Mouse (Mus musculus) hindbrain, embryonic 14.5 days (tissue): ENCODE measurements around the gene Tma7. TPM values are rescaled to one million over a fixed set of nuclear protein-coding genes. Genes with fewer than 3 reads are reported as not detected.

Experiments used
- ATAC-seq: fragments of 200-750 bp; cut with Nextera tagmentation; 2 replicates; pipeline ENCODE4 v1.8.0; 2017; ENCODE audit warnings: moderate number of reproducible peaks, mild to moderate bottlenecking, moderate TSS enrichment, moderate library complexity; ENCODE audit not compliant: low FRiP score
- DNase-seq: peaks from one replicate; pipeline ENCODE4 v3.0.0-alpha.2; 2015; ENCODE audit warnings: low spot score
- H3K27ac ChIP-seq: fragments of 300-500 bp; sonication (generic); 2 replicates; pipeline ENCODE4 v1.5.1; 2014; ENCODE audit warnings: mild to moderate bottlenecking, moderate library complexity
- H3K27me3 ChIP-seq: fragments of 300-500 bp; sonication (generic); 2 replicates; pipeline ENCODE4 v1.6.1; 2014; ENCODE audit warnings: mild to moderate bottlenecking, low read length, mixed read lengths; ENCODE audit not compliant: control insufficient read depth, insufficient read depth
- H3K36me3 ChIP-seq: fragments of 300-500 bp; sonication (generic); replicated peaks from 2 replicates; pipeline ENCODE4 v1.6.1; 2014; ENCODE audit not compliant: control insufficient read depth, insufficient read depth
- H3K4me1 ChIP-seq: fragments of 300-500 bp; sonication (generic); replicated peaks from 2 replicates; pipeline ENCODE4 v1.6.1; 2014; ENCODE audit warnings: antibody characterized with exemption, low read length, mixed read lengths; ENCODE audit not compliant: control insufficient read depth, insufficient read depth
- H3K4me2 ChIP-seq: fragments of 300-500 bp; sonication (generic); replicated peaks from 2 replicates; pipeline ENCODE4 v1.6.1; 2014; ENCODE audit warnings: mild to moderate bottlenecking, moderate library complexity
- H3K4me3 ChIP-seq: fragments of 300-500 bp; sonication (generic); replicated peaks from 2 replicates; pipeline ENCODE4 v1.5.1; 2014; ENCODE audit warnings: mild to moderate bottlenecking, low read length
- H3K9ac ChIP-seq: fragments of 300-500 bp; sonication (generic); 2 replicates; pipeline ENCODE4 v1.6.1; 2014
- H3K9me3 ChIP-seq: fragments of 300-500 bp; sonication (generic); 2 replicates; pipeline ENCODE4 v1.6.1; 2016; ENCODE audit warnings: low read length; ENCODE audit not compliant: control insufficient read depth
- WGBS: fragments of 180-500 bp; shearing (Covaris S2); extraction: QIAGEN DNeasy Blood & Tissue Kit; methylation state at CpG from one replicate; pipeline ENCODE4 v1.1.7; 2014; 5-methylcytosine and 5-hydroxymethylcytosine counted together
- polyA plus RNA-seq: library from polyadenylated mRNA; unstranded; fragments of >200 nt; fragmentation: Nextera tagmentation; extraction: Ambion mirVana; gene quantifications from 2 replicates; pipeline ENCODE4 v1.2.1, GENCODE M21; 2014

The Tma7 gene
- polyA plus RNA-seq, 1 experiment from 2014 or later = 800 TPM

DNA sequence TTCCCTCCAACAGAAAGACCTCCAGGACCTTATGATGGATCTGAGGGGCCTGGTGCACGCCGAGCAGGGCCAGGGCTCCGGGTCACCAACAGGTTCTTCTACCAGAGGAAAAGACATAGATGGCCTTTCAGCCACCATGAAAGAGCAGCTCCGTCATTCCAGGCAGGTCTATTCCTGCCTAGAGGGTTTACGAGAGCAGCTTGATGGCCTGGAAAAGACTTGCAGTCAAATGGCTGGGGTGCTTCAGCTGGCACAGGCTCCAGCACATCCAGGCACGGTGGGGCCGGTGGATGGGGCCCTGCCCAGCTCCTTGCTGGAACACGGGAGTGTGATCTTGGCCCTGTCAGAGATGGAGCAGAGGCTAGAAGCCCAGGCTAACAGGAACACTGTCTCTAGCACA is 9.4 kb upstream of the Tma7 start:
- 98% methylated on average over 8 of the region's 8 CpGs for WGBS
- Histone ChIP-seq H3K27ac (no peak overlapping the region), H3K9ac (no peak overlapping the region), H3K4me1 (peaks cover 12% of the 10 kb centered on the region), H3K4me3 (no peak overlapping the region), H3K4me2 (no peak overlapping the region), H3K27me3 (no peaks in the 10 kb centered on the region), H3K36me3 (peaks cover 31% of the 10 kb centered on the region), H3K9me3 (no peaks in the 10 kb centered on the region)
- ATAC-seq = no peak
- no peak for DNase-seq

DNA sequence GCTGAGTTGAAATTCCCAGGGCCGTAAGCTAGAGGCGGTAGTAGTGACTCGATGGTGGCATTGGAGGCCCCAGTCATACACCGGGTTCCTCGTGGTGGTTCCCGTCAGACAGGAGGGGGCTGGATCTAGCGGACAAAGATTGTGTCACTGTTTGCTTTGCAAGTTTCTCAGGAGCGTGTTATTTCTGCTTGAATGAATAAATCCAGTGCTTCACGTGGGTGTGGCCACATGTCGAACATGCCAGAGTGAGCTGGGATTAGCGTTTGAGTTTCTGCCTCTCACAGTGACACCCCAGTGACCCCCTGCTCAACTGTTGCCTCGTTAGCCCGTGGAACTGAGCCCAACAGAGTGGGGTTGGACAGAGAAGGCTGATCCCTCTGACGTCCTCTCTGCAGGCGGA is 8.1 kb upstream of the Tma7 start:
- H3K27ac ChIP-seq = no peak overlapping the region
- H3K4me2 ChIP-seq = no peak overlapping the region
- H3K27me3 ChIP-seq = no peaks in the 10 kb centered on the region
- 51% methylated on average over 15 of the region's 15 CpGs for WGBS
- peaks cover 31% of the 10 kb centered on the region for H3K36me3 ChIP-seq
- no peak for DNase-seq
- H3K4me3 ChIP-seq = no peak overlapping the region
- no peaks in the 10 kb centered on the region for H3K9me3 ChIP-seq
- H3K9ac ChIP-seq = no peak overlapping the region
- no peak for ATAC-seq
- H3K4me1 ChIP-seq = peaks cover 9% of the 10 kb centered on the region

DNA sequence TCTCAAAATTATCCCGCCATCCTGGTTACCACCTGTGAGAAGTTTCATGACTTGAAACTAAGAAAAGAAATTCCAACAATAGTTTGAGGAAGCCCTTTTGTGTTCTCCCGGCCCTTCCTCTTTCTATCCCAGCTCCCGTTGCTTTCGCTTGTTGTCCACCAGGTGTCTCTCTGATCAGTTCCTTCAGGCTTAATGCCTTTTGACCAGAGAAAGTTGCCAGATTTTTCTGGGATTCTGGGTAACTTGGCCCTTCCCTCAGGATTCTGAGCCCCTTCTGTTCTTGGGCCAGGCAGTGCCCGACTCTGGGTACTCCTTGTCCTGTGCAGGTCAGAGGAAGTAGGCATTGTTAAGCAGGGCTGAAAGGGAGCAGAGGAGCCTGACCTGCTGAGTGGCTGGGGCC is 5.6 kb upstream of the Tma7 start:
- no peaks in the 10 kb centered on the region for H3K27me3 ChIP-seq
- H3K9ac ChIP-seq = no peak overlapping the region
- no peak overlapping the region for H3K27ac ChIP-seq
- peaks cover 31% of the 10 kb centered on the region for H3K36me3 ChIP-seq
- peak; percentile 73 for DNase-seq
- no peak overlapping the region for H3K4me3 ChIP-seq
- 15% methylated on average over 5 of the region's 5 CpGs for WGBS
- H3K9me3 ChIP-seq = no peaks in the 10 kb centered on the region
- no peak overlapping the region for H3K4me2 ChIP-seq
- ATAC-seq = no peak
- H3K4me1 ChIP-seq = peaks cover 6% of the 10 kb centered on the region

DNA sequence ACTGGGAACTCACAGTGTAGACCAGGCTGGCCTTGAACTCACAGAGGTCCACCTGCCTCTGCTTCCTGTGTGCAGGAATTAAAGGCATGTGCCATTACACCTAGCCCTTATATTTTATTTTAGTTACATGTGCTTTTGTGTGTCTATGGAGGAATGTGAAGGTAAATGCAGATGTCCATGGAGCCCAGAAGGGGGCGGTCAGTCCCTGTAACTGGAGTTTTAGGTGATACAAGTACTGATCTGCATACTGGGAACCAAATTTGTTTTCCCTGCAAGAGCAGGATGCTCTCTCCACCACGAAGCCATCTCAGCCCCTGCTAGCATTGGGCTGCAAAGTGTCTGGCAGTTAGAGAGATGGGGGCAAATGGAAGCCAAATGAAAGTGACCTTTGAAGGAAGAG is 2.5 kb upstream of the Tma7 start:
- Histone ChIP-seq H3K4me3 (no peak overlapping the region), H3K4me2 (no peak overlapping the region), H3K36me3 (peaks cover 18% of the 10 kb centered on the region), H3K27ac (no peak overlapping the region), H3K27me3 (no peaks in the 10 kb centered on the region), H3K9me3 (no peaks in the 10 kb centered on the region), H3K9ac (no peak overlapping the region), H3K4me1 (peaks cover 18% of the 10 kb centered on the region)
- 16% methylated on average over 2 of the region's 2 CpGs for WGBS
- ATAC-seq (no peak), DNase-seq (no peak)

DNA sequence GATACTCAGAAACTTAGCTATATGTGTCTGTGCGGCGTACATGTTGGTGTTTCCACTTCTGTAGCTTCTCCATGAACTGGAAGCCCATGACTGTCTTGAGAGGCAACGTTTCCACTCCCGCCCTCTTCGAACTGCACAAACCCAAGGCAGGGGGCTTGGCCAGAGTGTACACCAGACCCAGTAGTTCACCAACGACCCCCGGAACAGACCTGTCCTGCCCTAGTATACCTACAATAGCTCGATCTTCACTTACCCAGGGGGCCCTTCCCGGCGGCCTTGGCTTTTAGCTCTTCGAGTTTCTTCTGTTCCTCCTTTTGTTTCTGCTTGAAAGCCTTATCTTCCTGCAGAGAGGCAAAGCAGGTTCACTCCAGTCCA is 651 bp downstream of the Tma7 start:
- Histone ChIP-seq H3K9ac (peak overlapping the region; percentile 82), H3K4me1 (peaks cover 18% of the 10 kb centered on the region), H3K4me3 (peak overlapping the region; percentile 68), H3K36me3 (peaks cover 24% of the 10 kb centered on the region), H3K4me2 (peak overlapping the region; percentile 67), H3K9me3 (no peaks in the 10 kb centered on the region), H3K27ac (peak overlapping the region; percentile 56; the same call in 1 of the 2 replicates), H3K27me3 (no peaks in the 10 kb centered on the region)
- DNase-seq (no peak), ATAC-seq (no peak)
- 10% methylated on average over 11 of the region's 11 CpGs for WGBS

DNA sequence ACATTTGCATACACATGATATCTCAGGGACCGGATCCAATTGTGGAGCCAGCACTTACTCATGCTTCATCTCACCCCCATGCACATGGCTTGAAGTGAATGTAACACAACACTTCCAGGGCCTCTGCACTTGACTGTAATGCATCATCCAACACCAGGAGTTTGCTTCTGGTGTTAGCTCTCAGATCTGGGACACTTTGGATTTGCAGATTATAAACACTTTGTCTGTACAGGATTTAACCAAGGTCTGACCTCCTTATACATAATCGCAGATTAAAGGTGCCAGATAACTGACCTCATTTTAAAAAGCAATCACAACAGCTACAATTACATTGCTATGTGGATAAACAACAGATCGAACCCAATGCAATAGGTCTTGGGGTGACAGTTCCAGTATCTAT is 1.9 kb downstream of the Tma7 start:
- Histone ChIP-seq H3K27me3 (no peaks in the 10 kb centered on the region), H3K4me3 (no peak overlapping the region), H3K9me3 (no peaks in the 10 kb centered on the region), H3K4me2 (no peak overlapping the region), H3K27ac (no peak overlapping the region), H3K36me3 (peaks cover 24% of the 10 kb centered on the region), H3K9ac (no peak overlapping the region), H3K4me1 (peaks cover 18% of the 10 kb centered on the region)
- no peak for DNase-seq
- WGBS = 94% methylated on average over 3 of the region's 3 CpGs
- ATAC-seq = no peak

DNA sequence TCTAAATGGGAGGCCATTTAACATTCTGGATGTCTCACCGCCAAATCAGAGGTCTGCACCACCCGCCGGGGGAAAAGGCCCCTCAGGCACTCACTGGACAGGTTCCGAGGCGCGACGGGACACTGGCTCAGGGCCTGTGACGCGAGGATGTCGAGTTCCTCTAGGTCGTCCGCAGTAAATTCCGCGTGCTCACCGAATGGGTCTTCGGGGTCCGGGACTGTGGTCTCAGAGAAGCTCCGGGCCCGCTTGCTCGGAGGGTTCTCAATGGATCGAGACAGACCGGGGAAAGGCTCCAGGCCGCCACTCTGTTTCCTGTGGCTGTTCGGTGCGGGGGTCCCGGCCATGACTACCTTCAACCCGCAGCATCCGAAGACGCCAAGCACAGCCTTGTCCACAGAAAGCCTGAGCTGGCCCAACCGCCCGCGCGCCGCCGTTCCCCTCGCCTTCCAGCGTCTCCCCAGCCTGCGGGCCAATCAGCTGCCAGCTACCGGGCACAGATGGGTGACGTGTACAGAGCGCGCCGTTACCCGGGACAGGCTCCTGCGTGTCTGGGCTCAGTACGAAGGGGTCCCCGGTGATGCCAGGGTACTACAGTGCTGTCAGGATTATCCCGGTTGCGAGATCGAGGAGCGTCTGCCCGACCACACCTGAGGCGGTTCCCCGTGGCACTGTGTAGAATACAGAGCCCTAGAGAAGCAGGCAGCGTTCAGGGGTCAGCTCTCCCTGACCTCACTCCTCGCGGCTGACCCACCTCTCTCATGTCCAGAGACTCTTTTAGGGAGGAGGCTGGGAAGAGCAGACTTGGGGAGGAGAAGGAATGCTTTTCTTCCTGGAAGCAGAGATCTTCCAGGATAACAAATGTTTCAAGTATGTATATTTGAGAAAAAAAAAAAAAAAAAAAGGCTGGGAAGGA is 8.5 kb downstream of the Tma7 start, which contains the start of gene Atrip:
Atrip (minus strand) TSS at position 464 of the 913 bp plus-strand sequence.
- H3K9ac ChIP-seq = peak within 1 kb of the TSS; percentile 89
- ATAC-seq (peak; percentile 99), DNase-seq (peak; percentile 93)
- peak within 1 kb of the TSS; percentile 85 for H3K4me3 ChIP-seq
- H3K4me2 ChIP-seq = peak within 1 kb of the TSS; percentile 95
- H3K27me3 ChIP-seq = no peaks in the 10 kb centered on the region
- peaks cover 36% of the 10 kb centered on the region for H3K36me3 ChIP-seq
- WGBS = under 1% methylated on average over 57 of the region's 57 CpGs
- H3K9me3 ChIP-seq = no peaks in the 10 kb centered on the region
- peaks cover 23% of the 10 kb centered on the region for H3K4me1 ChIP-seq
- peak within 1 kb of the TSS; percentile 83 for H3K27ac ChIP-seq

DNA sequence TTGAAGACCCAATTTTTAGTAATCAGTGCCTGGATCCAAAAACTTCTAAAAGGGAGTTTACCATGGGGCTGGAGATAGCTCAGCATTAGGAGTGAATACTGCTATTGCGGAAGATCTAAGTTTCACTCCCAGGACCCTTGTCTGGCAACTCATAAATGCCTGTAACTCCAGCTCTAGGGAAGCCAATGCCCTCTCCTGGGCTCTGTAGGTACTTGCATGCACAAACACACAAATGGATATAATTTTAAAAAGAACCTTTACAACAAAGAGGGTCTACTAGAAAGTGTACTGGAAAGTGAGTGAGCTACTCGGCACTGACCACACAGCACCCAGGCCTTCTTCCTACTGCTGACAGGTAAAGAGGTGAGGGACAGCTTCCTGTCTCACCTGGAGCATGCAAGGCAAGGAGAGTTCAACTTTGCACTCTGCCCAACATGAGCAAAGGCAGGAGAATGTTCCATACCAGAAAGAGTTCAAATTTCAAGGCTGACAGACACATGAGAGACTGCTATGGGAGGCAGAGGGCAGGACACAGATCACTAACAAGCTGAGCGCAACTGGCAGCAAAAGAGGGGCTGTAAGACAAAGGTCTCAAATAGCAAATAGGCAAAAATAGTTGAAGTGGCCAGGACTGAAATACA is 14.2 kb downstream of the Tma7 start:
- DNase-seq (no peak), ATAC-seq (no peak)
- Histone ChIP-seq H3K27me3 (no peaks in the 10 kb centered on the region), H3K9ac (no peak overlapping the region), H3K27ac (no peak overlapping the region), H3K36me3 (peaks cover 85% of the 10 kb centered on the region), H3K4me1 (peaks cover 14% of the 10 kb centered on the region), H3K4me2 (no peak overlapping the region), H3K4me3 (no peak overlapping the region), H3K9me3 (no peaks in the 10 kb centered on the region)
- WGBS = 96% methylated on average over 3 of the region's 3 CpGs

DNA sequence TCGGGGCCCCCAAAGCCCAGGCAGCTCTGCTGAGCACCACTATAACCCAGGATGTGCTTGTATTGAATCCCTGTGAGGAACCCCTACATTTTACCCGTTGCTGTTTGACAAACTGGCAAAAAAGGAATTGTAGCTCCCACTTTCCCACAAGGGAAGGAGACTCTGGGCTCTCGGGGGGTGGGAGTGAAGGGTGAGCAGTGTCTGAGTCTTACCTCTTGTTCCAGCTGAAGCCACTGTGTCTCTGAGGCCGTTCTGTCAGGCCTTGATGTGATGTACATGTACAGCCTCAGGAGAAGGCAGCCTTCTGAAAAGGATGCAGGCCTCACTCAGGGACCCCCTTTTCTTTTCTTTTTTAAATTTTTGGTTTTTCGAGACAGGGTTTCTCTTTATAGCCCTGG is 21.5 kb downstream of the Tma7 start:
- Histone ChIP-seq H3K4me3 (no peak overlapping the region), H3K9ac (no peak overlapping the region), H3K27ac (no peak overlapping the region), H3K36me3 (peaks cover 90% of the 10 kb centered on the region), H3K27me3 (no peaks in the 10 kb centered on the region), H3K9me3 (no peaks in the 10 kb centered on the region), H3K4me2 (no peak overlapping the region), H3K4me1 (peaks cover 11% of the 10 kb centered on the region; the same call in 1 of the 2 replicates)
- ATAC-seq (no peak), DNase-seq (no peak)
- 91% methylated on average over 5 of the region's 5 CpGs for WGBS
